Mouse (Mus musculus) megakaryocyte-erythroid progenitor cell, adult 5 weeks (primary cell): Measurements from ENCODE around the gene Asic5. TPM values are rescaled to one million over a fixed set of nuclear protein-coding genes. Genes with fewer than 3 reads are reported as not detected.

ENCODE experiments used
- polyA plus RNA-seq: library from polyadenylated mRNA; stranded (reverse); fragments of >175 nt; gene quantifications from 2 replicates; pipeline ENCODE4 v1.2.3, GENCODE M21; 2012

The Asic5 gene
- polyA plus RNA-seq: not detected in 2 replicates

GRCm38 (mm10) chr3:81981990-81982389 is at the start of gene Asic5:
TSS of gene Asic5 (plus strand) at chr3:81982290.

GRCm38 (mm10) chr3:81976102-81976501 is 6.0 kb upstream of the Asic5 start, which contains the start of gene Tdo2:
TSS of gene Tdo2 (minus strand) at chr3:81976202.

Other genes with a start within 250 kb of the Asic5 start
- 8.0 and 8.2 TPM in 2 replicates for gene Ctso, start 49.7 kb upstream of the Asic5 start, polyA plus RNA-seq
- gene Tdo2, start 6.1 kb upstream of the Asic5 start, polyA plus RNA-seq: not detected in 2 replicates
- 0.21 and 0.48 TPM in 2 replicates for gene Gucy1b1, start 92.4 kb downstream of the Asic5 start, polyA plus RNA-seq
- 0.57 and 0.99 TPM in 2 replicates for gene Gucy1a1, start 163.5 kb downstream of the Asic5 start, polyA plus RNA-seq